Mouse (Mus musculus) midbrain, embryonic 16.5 days (tissue): ENCODE results near the gene Gm9837. TPM values are rescaled to one million over a fixed set of nuclear protein-coding genes. Genes with fewer than 3 reads are reported as not detected.
"Not testable (repeated sequence)": the region's sequence is repeated elsewhere in the genome, so short reads cannot be mapped to it uniquely, and the experiment has no call there.

Experiments used
- ATAC-seq: fragments of 200-750 bp; cut with Nextera tagmentation; 2 replicates; pipeline ENCODE4 v1.8.0; 2017; ENCODE audit warnings: moderate TSS enrichment
- H3K27ac ChIP-seq: fragments of 300-500 bp; sonication (generic); 2 replicates; pipeline ENCODE4 v1.5.1; 2014; ENCODE audit warnings: mild to moderate bottlenecking, low read length, mixed read lengths
- H3K27me3 ChIP-seq: fragments of 300-500 bp; sonication (generic); 2 replicates; pipeline ENCODE4 v1.6.1; 2014; ENCODE audit warnings: low read depth, low read length, mixed read lengths; ENCODE audit not compliant: control insufficient read depth, insufficient read depth
- H3K36me3 ChIP-seq: fragments of 300-500 bp; sonication (generic); 2 replicates; pipeline ENCODE4 v1.6.1; 2014; ENCODE audit warnings: mild to moderate bottlenecking, low read length, moderate library complexity, mixed read lengths; ENCODE audit not compliant: control insufficient read depth, insufficient read depth
- H3K4me1 ChIP-seq: fragments of 300-500 bp; sonication (generic); 2 replicates; pipeline ENCODE4 v1.6.1; 2014; ENCODE audit warnings: mild to moderate bottlenecking, low read length, mixed read lengths; ENCODE audit not compliant: control insufficient read depth, insufficient read depth
- H3K4me2 ChIP-seq: fragments of 300-500 bp; sonication (generic); 2 replicates; pipeline ENCODE4 v1.6.1; 2014; ENCODE audit warnings: mild to moderate bottlenecking, low read length, mixed read lengths
- H3K4me3 ChIP-seq: fragments of 300-500 bp; sonication (generic); 2 replicates; pipeline ENCODE4 v1.5.1; 2014; ENCODE audit warnings: low read depth, mild to moderate bottlenecking, low read length, moderate library complexity, mixed read lengths
- H3K9ac ChIP-seq: fragments of 300-500 bp; sonication (generic); 2 replicates; pipeline ENCODE4 v1.6.1; 2014; ENCODE audit warnings: low read depth, low read length, mixed read lengths
- H3K9me3 ChIP-seq: fragments of 300-500 bp; sonication (generic); replicated peaks from 2 replicates; pipeline ENCODE4 v1.6.1; 2014; ENCODE audit warnings: mild to moderate bottlenecking, low read length, mixed read lengths; ENCODE audit not compliant: control insufficient read depth, poor library complexity, severe bottlenecking
- WGBS: fragments of 180-500 bp; shearing (Covaris S2); extraction: QIAGEN DNeasy Blood & Tissue Kit; methylation state at CpG from one replicate; pipeline ENCODE4 v1.1.7; 2014; 5-methylcytosine and 5-hydroxymethylcytosine counted together
- polyA plus RNA-seq: library from polyadenylated mRNA; unstranded; fragments of >200 nt; fragmentation: Nextera tagmentation; extraction: Ambion mirVana; gene quantifications from 2 replicates; pipeline ENCODE4 v1.2.1, GENCODE M21; 2015

Gm9837 gene
- polyA plus RNA-seq, 1 experiment from 2014 or later: not detected

- peak overlapping the region; percentile 67 for H3K4me3 ChIP-seq
- peak overlapping the region; percentile 52 for H3K9ac ChIP-seq
- H3K4me2 ChIP-seq: peak overlapping the region; percentile 69
- no peaks in the 10 kb centered on the region for H3K9me3 ChIP-seq
- 21% methylated on average over 9 of the region's 9 CpGs for WGBS
- ATAC-seq: no peak; the same call in 1 of the 2 replicates
- H3K27ac ChIP-seq: peak overlapping the region; percentile 79
- H3K4me1 ChIP-seq: peaks cover 11% of the 10 kb centered on the region
- H3K27me3 ChIP-seq: no peaks in the 10 kb centered on the region
- H3K36me3 ChIP-seq: peaks cover 5% of the 10 kb centered on the region; the same call in 1 of the 2 replicates
These were observed 38.8 kb downstream of the Gm9837 start for GRCm38 (mm10) chr11:53431347-53432056.

- peak; percentile 96 for ATAC-seq
- Histone ChIP-seq H3K4me1 (peaks cover 11% of the 10 kb centered on the region), H3K9ac (peak within 1 kb of the TSS; percentile 81), H3K36me3 (peaks cover 5% of the 10 kb centered on the region; the same call in 1 of the 2 replicates), H3K27me3 (no peaks in the 10 kb centered on the region), H3K4me3 (peak within 1 kb of the TSS; percentile 67), H3K4me2 (peak within 1 kb of the TSS; percentile 69), H3K27ac (peak within 1 kb of the TSS; percentile 79), H3K9me3 (no peaks in the 10 kb centered on the region)
- WGBS: under 1% methylated on average over 44 of the region's 44 CpGs
These were observed 39.5 kb downstream of the Gm9837 start, which contains the start of the genes Uqcrq and Gdf9 for GRCm38 (mm10) chr11:53430670-53431346. Gene Uqcrq, minus strand, starts transcription at chr11:53430831. Gene Gdf9, plus strand, starts transcription at chr11:53431023.

- WGBS: under 1% methylated on average over 34 of the region's 34 CpGs
- peak overlapping the region; percentile 79 for H3K27ac ChIP-seq
- no peaks in the 10 kb centered on the region for H3K27me3 ChIP-seq
- peak overlapping the region; percentile 64 for H3K4me2 ChIP-seq
- peaks cover 11% of the 10 kb centered on the region for H3K4me1 ChIP-seq
- peaks cover 5% of the 10 kb centered on the region; the same call in 1 of the 2 replicates for H3K36me3 ChIP-seq
- peak overlapping the region; percentile 81 for H3K9ac ChIP-seq
- no peaks in the 10 kb centered on the region for H3K9me3 ChIP-seq
- H3K4me3 ChIP-seq: peak overlapping the region; percentile 67
- peak; percentile 69 for ATAC-seq
These were observed 40.0 kb downstream of the Gm9837 start for GRCm38 (mm10) chr11:53430300-53430669.

- H3K4me1 ChIP-seq: peaks cover 11% of the 10 kb centered on the region
- H3K27me3 ChIP-seq: no peaks in the 10 kb centered on the region
- no peaks in the 10 kb centered on the region for H3K9me3 ChIP-seq
- H3K36me3 ChIP-seq: peaks cover 5% of the 10 kb centered on the region; the same call in 1 of the 2 replicates
- no peak overlapping the region for H3K4me3 ChIP-seq
- no peak overlapping the region; the same call in 1 of the 2 replicates for H3K4me2 ChIP-seq
- H3K9ac ChIP-seq: no peak overlapping the region
- ATAC-seq: no peak
- no peak overlapping the region for H3K27ac ChIP-seq
These were observed 41.1 kb downstream of the Gm9837 start for GRCm38 (mm10) chr11:53429182-53429581.

GRCm38 (mm10) chr11:53428716-53429057 is 41.6 kb downstream of the Gm9837 start:
- Histone ChIP-seq H3K4me2 (no peak overlapping the region), H3K9me3 (no peaks in the 10 kb centered on the region), H3K27me3 (no peaks in the 10 kb centered on the region), H3K4me3 (no peak overlapping the region), H3K4me1 (peaks cover 11% of the 10 kb centered on the region), H3K9ac (no peak overlapping the region), H3K27ac (no peak overlapping the region), H3K36me3 (peaks cover 5% of the 10 kb centered on the region; the same call in 1 of the 2 replicates)
- WGBS: 97% methylated on average over 5 of the region's 5 CpGs
- ATAC-seq: no peak

GRCm38 (mm10) chr11:53427993-53428715 is 42.1 kb downstream of the Gm9837 start:
- WGBS: 94% methylated on average over 3 of the region's 3 CpGs
- Histone ChIP-seq H3K27ac (no peak overlapping the region), H3K4me2 (no peak overlapping the region), H3K36me3 (peaks cover 5% of the 10 kb centered on the region; the same call in 1 of the 2 replicates), H3K27me3 (no peaks in the 10 kb centered on the region), H3K9me3 (no peaks in the 10 kb centered on the region), H3K9ac (no peak overlapping the region), H3K4me1 (peaks cover 11% of the 10 kb centered on the region), H3K4me3 (no peak overlapping the region)
- ATAC-seq: no peak

GRCm38 (mm10) chr11:53426914-53427313 is 43.4 kb downstream of the Gm9837 start:
- H3K4me3 ChIP-seq, ATAC-seq, H3K9ac ChIP-seq, H3K4me2 ChIP-seq, H3K27me3 ChIP-seq, H3K27ac ChIP-seq, H3K36me3 ChIP-seq, H3K9me3 ChIP-seq: not testable (repeated sequence)
- WGBS: 93% methylated on average over 3 of the region's 3 CpGs
- H3K4me1 ChIP-seq: peaks cover 11% of the 10 kb centered on the region

GRCm38 (mm10) chr11:53425711-53426255 is 44.5 kb downstream of the Gm9837 start:
- H3K4me2 ChIP-seq: no peak overlapping the region
- H3K4me1 ChIP-seq: peaks cover 5% of the 10 kb centered on the region; the same call in 1 of the 2 replicates
- no peak for ATAC-seq
- H3K9me3 ChIP-seq: no peaks in the 10 kb centered on the region
- no peak overlapping the region for H3K4me3 ChIP-seq
- H3K36me3 ChIP-seq: peaks cover 8% of the 10 kb centered on the region; the same call in 1 of the 2 replicates
- no peak overlapping the region for H3K9ac ChIP-seq
- H3K27me3 ChIP-seq: no peaks in the 10 kb centered on the region
- 90% methylated on average over 6 of the region's 6 CpGs for WGBS
- H3K27ac ChIP-seq: no peak overlapping the region
